Mouse (Mus musculus) liver, embryonic 14.5 days (tissue): ENCODE measurements around the gene Klc1.

Experiments used
- CTCF ChIP-seq: IDR thresholded peaks from 2 replicates; pipeline ENCODE4 v1.5.1; 2016; ENCODE audit warnings: antibody characterized with exemption, low read depth, control low read depth
- EP300 ChIP-seq: IDR thresholded peaks from 2 replicates; pipeline ENCODE4 v1.6.1; 2016; ENCODE audit warnings: antibody characterized with exemption, low read depth

- TF ChIP-seq CTCF (peak; percentile 41), EP300 (no peak)
Observed at GRCm38 (mm10) chr12:111809762-111810161, 51.1 kb downstream of the Klc1 start.
